Mouse (Mus musculus): Measurements from ENCODE around the gene Cutc. TPM values are rescaled to one million over a fixed set of nuclear protein-coding genes. Genes with fewer than 3 reads are reported as not detected.
A peak's percentile ranks its signal among the peaks of the same experiment; 100 is the strongest.

Gene Cutc
- total and polyA plus RNA-seq, 3 experiments = 10.0 to 18.8 TPM; not detected in 1

GRCm38 (mm10) chr19:43726510-43727146 lies 26.2 kb upstream of the Cutc start:
- Histone ChIP-seq H3K27me3 (ENCODE audit: control insufficient read depth in 1 of 2, insufficient read depth in 2 of 2, low read length in 2 of 2) (no peaks in the 10 kb centered on the region), H3K27ac (ENCODE audit: control insufficient read depth, low read depth, low read length) (no peak overlapping the region), H3K4me3 (ENCODE audit: control insufficient read depth in 1 of 2, insufficient read depth in 1 of 2, low read depth in 2 of 2, low read length in 2 of 2) (no peak overlapping the region), H3K79me2 (ENCODE audit: control insufficient read depth, insufficient read depth, low read length, poor library complexity) (no peaks in the 10 kb centered on the region), H3K36me3 (ENCODE audit: control insufficient read depth in 1 of 2, insufficient read depth in 2 of 2, low read length in 2 of 2) (peaks cover 0 to 3% of the 10 kb centered on the region in 2 experiments; a peak in 2 of 4 replicates), H3K9ac (ENCODE audit: control insufficient read depth, low read depth, low read length, poor library complexity, severe bottlenecking) (no peak overlapping the region), H3K9me3 (replicated peaks; ENCODE audit: insufficient read depth, low read length) (no peaks in the 10 kb centered on the region), H3K4me1 (ENCODE audit: control insufficient read depth in 1 of 2, insufficient read depth in 2 of 2, low read length in 2 of 2) (peaks cover 0 to 3% of the 10 kb centered on the region in 2 experiments; a peak in 1 of 4 replicates)
- no peak; the same call in 1 of the 2 replicates for TF ChIP-seq NELFE (IDR thresholded peaks at IDR 0.05; ENCODE audit: low read depth, low read length)
- TF ChIP-seq ZNF384 (IDR thresholded peaks at IDR 0.05; ENCODE audit: low read depth, low read length) = no peak
- TF ChIP-seq MAZ (IDR thresholded peaks at IDR 0.05; ENCODE audit: low read depth, low read length) = no peak
- TF ChIP-seq CHD2 (IDR thresholded peaks at IDR 0.05; ENCODE audit: low read length) = no peak
- no peak for TF ChIP-seq GATA1 (IDR thresholded peaks at IDR 0.05; ENCODE audit: low read depth, low read length)
- TF ChIP-seq TAL1 (IDR thresholded peaks at IDR 0.05; ENCODE audit: low read length) = no peak
- TF ChIP-seq USF2 (IDR thresholded peaks at IDR 0.05; ENCODE audit: borderline replicate concordance in 1 of 2, insufficient read depth in 1 of 2, low read depth in 1 of 2, low read length in 2 of 2) = no peak
- no peak for TF ChIP-seq ZC3H11A (IDR thresholded peaks at IDR 0.05; ENCODE audit: low read depth, low read length)
- no peak for TF ChIP-seq RAD21 (IDR thresholded peaks at IDR 0.05; ENCODE audit: low read depth, low read length)
- no peak for TF ChIP-seq ZMIZ1 (IDR thresholded peaks at IDR 0.05; ENCODE audit: low read depth, low read length)
- TF ChIP-seq ELF1 (IDR thresholded peaks at IDR 0.05; ENCODE audit: low read depth, low read length) = no peak
- no peak for TF ChIP-seq MAX (IDR thresholded peaks at IDR 0.05; ENCODE audit: low read length)
- TF ChIP-seq TBP (IDR thresholded peaks at IDR 0.05; ENCODE audit: low read depth, low read length) = no peak
- TF ChIP-seq ZKSCAN1 (IDR thresholded peaks at IDR 0.05; ENCODE audit: low read depth, low read length) = no peak
- TF ChIP-seq MYB (IDR thresholded peaks at IDR 0.05; ENCODE audit: low read depth, low read length) = no peak
- TF ChIP-seq E2F4 (IDR thresholded peaks at IDR 0.05; ENCODE audit: borderline replicate concordance, low read depth, low read length) = no peak
- TF ChIP-seq USF1 (IDR thresholded peaks at IDR 0.05; ENCODE audit: low read depth, low read length) = no peak
- TF ChIP-seq UBTF (IDR thresholded peaks at IDR 0.05; ENCODE audit: borderline replicate concordance, insufficient read depth, low read depth, low read length) = no peak
- TF ChIP-seq MYC (IDR thresholded peaks at IDR 0.05; ENCODE audit: low read depth, low read length) = no peak
- no peak for TF ChIP-seq RCOR1 (IDR thresholded peaks at IDR 0.05; ENCODE audit: low read depth, low read length)
- DNase-seq (ENCODE audit: low read depth, low spot score) = peak; percentile 34
